Mouse (Mus musculus): ENCODE measurements around the gene Mgat5. TPM values are rescaled to one million over a fixed set of nuclear protein-coding genes. Genes with fewer than 3 reads are reported as not detected.

Mgat5 gene
- total RNA-seq, 2 experiments from 2014 or later = 18.3 to 21.4 TPM

GRCm38 (mm10) chr1:127346596-127347139, 141.9 kb downstream of the Mgat5 start:
- DNase-seq = no peak

- no peak for DNase-seq
Measured at GRCm38 (mm10) chr1:127347878-127348620, 143.2 kb downstream of the Mgat5 start.

DNA sequence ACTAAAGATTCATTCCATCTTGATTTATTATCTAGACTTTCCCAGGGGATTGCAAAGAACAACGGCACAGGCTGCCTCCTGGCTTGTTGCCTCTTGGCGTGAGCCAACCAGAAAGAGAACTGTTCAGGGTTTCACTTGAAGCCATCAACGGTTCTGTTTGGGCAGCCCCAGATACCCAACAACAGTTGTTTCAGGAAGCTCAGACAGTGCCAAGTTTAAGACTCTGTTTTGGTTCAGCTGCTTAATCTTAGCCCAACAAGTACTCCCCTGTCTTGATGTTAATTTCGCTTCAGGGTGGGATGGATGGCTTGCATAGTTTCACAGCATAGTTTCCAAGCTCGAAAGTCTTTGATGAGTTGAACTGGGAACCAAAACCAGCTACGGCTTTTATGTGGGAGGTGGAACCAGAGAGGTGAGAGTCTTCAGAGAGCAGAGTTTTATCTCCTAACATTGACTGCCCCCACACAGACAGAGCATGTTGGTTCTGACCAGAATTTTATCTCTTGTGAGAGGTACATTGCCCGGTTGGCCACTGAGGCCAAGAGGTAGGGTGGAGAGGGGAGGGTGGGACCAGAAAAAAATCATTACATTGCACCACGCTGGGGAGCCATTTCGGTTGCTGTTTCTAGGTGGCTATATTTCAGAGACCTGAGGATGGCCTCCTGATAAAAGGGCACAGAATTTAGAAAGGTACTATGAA, 144.0 kb downstream of the Mgat5 start:
- DNase-seq = peak; percentile 57

DNA sequence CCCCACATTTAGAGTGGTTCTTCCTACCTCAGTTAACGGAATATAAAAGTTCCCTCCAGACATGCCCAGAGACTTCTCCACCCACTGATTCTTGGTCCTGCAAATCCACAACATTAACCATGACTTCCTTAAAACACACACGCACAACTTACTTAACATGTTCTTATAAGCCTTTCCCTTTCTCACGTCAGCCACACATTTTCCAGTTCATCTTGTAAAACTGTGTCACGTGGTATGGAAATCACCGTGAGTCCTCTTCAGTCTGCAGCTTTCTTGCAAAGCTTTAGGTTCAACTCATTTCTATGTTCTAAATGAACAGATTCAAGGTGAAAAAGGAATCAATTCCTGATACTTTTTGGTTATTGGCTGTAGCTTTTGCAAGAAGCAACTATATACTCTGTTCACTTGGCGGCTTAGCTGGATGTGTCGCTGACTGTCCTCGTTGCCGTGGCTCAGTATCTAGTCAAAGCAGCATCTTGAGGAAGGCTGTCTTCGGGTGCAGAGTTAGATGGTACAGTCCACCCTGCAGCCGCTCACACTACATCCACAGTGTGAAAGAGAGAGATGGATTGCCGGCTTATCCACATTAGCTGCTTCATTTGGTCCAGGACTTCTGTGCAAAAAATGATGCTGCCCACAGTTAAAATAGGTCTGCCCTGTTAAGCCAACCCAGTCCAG, 146.7 kb downstream of the Mgat5 start:
- DNase-seq = no peak

DNA sequence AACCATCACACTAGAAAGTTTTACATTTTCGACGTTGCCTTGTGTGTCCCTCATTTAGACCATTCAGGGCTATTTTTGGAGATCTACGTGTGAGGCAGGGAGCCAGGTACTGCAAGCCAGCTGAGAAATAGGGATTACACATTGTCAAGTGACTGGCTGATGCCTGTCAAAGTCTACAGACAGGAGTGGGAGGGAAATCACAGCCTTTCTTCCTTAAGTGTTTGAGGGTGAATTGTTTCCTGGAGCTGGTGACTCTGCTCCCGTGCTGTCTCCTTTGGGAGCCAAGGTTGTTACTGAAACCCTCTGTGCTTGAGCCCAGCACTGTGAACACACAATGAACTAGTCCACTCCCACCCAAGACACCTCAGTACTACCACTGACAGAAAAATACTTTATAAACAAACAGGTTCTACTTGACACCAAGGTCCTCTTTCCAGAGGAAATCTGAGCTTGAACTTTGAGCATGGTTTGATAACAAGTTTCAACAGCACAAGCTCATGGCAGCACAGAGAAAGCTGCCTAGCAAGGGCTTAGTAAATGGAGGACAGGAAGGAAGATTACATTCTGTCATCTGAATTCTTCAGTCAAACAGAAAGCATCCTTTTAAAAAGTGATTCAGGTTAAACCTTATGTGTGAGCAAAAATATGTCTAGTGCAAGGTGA, 147.4 kb downstream of the Mgat5 start:
- peak; percentile 62 for DNase-seq

- peak; percentile 55 for DNase-seq
Measured at GRCm38 (mm10) chr1:127353408-127353807, 148.6 kb downstream of the Mgat5 start.

GRCm38 (mm10) chr1:127354152-127354551, 149.3 kb downstream of the Mgat5 start:
- DNase-seq = no peak

DNA sequence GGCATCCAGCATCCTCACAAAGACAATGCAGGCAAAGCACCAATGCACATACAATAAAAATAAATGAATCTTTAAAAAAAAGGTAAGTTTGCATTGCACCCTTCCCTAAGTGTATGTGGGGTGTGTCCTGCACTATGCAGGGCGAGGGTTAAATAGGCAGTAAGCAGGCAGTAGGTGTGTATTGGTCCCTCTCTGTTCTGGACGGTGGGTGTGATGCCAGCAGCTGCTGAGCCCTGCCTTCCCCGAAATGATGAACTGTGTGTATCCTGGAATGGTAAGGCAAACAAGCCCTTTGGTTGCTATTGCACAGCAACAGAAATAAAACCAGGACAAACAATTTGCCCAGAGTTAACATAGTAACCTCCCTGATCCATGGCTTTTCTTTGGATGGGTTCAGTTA, 150.2 kb downstream of the Mgat5 start:
- no peak for DNase-seq

DNA sequence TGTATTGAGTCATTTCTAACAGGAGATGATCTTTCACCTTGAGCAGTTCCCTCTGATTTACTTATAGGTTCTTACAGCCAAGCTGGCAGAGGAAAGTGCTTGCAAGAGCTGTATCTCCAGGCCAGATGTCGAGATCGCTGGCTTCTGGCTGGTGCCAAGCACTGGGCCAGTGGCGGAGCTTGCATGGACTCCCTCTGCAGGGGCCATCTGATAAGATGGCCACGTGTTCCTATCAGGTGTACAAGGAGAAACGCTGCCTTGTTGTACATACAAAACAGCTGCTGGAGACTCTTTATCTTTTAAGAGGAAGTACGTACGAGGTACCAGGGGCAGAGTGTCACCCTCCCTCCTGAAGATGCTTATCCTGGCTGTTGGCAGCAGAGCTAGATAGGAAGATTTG, 158.8 kb downstream of the Mgat5 start:
- DNase-seq = no peak

GRCm38 (mm10) chr1:127365706-127366105, 160.9 kb downstream of the Mgat5 start:
- DNase-seq = no peak

- no peak for DNase-seq
Measured at GRCm38 (mm10) chr1:127366111-127366510, 161.3 kb downstream of the Mgat5 start.

- no peak for DNase-seq
Measured at GRCm38 (mm10) chr1:127368513-127368912, 163.7 kb downstream of the Mgat5 start.

DNA sequence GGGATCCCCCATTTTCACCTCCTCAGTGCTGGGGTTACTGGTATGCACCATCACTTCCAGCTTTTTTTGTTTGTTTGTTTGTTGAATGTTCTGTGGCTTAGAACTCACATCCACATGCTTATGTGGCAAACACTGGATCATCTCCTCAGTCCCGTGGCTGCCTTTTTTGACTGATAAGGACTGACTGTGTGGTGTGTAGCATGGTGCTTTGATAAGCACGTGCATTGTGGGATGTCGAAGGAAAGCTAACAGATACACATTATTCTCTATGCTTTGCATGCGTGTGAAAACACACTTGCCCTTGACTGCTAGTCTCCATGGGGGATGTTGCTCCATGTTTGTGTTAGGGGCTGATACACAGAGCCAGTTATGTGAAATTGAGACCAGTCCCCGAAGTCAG, 164.7 kb downstream of the Mgat5 start:
- DNase-seq = no peak

GRCm38 (mm10) chr1:127372096-127372495, 167.3 kb downstream of the Mgat5 start:
- no peak for DNase-seq

DNA sequence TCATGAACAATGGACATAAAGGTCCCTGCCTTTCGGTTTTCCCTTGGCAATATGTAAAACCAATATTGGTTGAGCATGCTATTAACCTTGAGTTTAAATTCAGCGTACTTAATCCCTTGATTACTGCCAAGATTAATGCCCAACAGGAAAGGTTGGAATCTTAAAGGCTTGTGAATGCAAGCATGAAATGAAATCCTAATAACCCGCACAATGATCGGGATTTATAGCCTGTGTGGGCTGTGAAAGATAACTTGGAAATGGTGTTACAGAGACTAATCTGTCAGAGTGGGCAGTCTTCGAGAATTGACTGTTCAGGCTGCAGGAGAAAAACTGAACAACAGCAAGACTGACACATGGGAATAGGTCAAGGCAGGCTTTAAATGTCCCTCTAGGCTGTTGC, 168.7 kb downstream of the Mgat5 start:
- DNase-seq = no peak

DNA sequence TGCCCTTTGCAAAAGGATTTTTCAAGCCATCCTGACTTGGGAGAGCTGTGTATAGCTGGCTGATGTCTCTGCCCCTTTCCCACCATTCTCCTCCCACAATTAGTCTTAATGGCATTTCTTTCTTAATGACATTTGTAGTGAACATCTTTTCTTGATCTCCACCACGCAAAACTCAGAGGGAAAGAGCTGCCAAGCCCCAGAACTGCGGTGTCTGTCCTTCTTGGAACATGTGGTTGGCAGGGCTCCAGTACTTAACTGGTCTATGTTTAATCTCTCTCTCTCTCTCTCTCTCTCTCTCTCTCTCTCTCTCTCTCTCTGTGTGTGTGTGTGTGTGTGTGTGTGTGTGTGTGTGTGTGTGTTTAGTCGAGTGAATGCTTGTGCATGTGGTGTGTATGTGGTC, 169.3 kb downstream of the Mgat5 start:
- DNase-seq = peak; percentile 46

GRCm38 (mm10) chr1:127380140-127380539, 175.3 kb downstream of the Mgat5 start:
- DNase-seq = no peak

DNA sequence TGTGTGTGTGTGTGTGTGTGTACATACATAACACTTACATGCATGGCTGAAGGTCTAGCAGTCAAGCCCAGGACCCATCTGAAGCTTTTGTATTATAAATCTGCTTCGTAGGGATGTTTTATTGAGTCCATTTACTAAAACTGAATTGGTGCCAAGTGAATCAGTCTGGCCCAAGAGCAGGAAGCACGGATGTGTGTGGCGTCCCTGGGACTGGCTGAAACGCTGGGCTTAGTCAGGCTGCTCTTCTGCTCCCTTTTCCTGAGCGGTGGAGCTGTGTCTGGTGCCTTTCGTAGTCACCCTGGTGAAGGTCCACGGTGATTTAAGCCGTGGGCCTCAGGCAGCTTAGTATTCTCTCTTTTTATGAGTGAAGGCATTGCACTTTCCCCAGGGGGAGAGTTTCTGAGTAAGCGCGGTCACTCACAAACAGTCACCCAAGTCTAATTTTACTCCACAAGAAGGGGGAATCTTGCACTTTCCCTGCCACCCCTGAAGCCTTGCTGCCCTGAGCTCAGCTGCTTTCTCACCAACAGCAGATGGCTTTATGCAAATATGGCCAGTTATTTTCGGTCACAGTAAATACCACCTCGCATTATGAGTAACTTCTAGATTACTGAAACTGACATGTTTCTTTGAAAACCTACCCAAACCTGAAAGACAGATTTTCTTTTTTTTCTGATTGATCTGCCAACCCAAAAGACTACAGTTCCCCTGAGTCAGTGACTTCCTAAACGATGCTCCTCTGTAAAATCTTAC, 176.1 kb downstream of the Mgat5 start:
- DNase-seq = peak; percentile 19

DNA sequence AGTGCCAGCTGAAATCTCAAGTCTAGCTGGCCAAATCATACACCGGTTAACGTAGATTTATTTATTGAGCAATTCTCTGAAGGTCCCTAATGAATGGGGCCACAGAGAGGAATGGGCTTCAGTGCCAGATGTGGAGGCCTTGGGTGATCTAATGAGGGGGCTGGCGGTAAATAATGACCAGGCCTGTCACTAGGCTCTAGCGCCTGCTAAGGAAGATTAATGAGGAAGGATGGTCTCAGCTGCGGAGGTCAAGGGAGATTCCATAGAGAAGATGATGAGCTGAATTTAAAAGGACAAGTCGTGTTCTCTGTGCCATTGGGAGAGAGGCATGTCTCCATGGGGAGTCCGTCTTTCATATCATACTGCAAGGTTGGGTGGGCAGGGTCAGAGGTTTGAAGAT, 178.3 kb downstream of the Mgat5 start:
- DNase-seq = no peak

GRCm38 (mm10) chr1:127387226-127387625, 182.4 kb downstream of the Mgat5 start:
- no peak for DNase-seq

GRCm38 (mm10) chr1:127387661-127388060, 182.8 kb downstream of the Mgat5 start:
- no peak for DNase-seq

DNA sequence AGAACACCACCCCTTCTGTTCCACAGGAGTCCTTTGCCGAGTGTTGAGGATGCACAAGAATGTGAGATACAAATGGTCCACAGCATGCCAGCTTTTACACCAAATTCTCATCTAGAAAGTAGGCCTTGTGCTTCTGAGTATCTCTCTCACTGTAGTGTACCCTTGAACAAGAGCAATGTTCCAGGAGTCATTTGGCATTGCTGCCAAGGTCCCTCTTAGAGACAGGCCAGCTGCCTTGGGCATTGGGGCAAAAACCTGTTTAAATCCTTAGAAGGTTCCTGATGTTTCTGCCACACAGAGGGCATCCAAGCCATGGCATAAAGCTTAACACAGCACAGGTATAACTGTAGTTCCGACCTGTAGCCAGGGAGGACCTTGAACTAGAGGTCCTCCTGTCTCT, 189.9 kb downstream of the Mgat5 start:
- DNase-seq = no peak
